Mouse (Mus musculus) spleen, adult 12 weeks (tissue): ENCODE measurements around the gene Ccdc185.

Source experiments
- DNase-seq: peaks from one replicate; pipeline ENCODE4 v3.0.0; 2022; ENCODE audit warnings: low spot score

Gene Ccdc185

DNA sequence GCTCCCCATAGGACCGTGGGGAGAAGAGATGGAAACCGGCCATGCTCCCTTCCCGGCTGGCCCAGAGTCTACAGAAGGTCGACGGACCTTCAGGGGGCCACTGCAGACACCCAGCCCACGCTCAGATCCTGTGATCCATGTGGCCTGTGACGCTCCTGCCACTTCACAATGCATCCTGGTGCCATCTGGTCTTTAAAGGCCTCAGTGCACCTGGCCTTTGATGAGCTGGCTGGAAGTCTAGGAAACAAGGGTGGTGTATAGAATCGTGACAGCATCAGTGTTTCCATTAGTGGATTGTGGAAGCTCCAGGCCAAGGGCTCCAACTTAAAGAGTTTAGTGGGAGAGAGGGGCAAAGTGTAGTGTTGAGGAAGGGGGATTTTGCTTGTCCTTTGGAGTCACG, at the start of gene Ccdc185:
TSS of gene Ccdc185 (minus strand) at position 101 of the 400 bp plus-strand sequence.
- DNase-seq: no peak

DNA sequence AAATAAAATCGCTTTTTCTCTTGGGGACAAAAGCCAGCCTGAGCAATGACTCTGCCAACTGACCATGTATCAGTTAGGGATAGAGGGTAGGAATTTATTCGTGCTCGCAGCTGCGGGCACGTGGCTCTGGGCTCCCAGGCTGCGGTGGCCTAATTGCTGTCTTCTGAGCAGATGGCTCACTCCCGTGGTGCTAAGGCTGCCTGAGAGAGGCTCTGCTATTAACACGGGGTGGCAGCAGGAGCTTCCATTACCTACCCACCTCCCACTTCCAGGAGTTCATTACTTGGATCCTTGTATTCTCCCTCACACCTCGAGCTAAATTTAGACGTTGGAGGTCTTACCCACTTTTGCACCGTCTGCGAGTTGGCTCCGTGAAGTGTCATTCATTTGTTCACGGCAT, 48.1 kb upstream of the Ccdc185 start:
- DNase-seq: no peak

DNA sequence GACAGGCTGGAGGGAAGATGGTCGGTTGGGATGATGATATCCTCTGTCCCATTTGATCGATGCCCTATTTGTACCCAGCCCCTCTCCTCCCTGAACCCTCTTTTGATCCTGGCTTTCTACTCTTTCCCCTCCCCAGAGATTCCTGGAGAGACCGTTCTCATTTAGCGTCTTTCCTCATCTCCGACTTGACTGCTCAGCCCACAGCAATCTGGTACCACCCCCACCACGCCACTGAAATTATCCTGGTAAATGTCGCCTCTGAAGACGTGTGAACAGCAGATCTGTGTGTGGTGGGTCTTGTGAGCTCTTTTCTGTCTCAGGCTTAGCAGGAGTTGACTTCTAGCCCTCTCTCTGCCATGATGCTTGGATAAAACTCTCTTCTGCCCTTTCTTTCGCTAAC, 45.6 kb upstream of the Ccdc185 start:
- no peak for DNase-seq

DNA sequence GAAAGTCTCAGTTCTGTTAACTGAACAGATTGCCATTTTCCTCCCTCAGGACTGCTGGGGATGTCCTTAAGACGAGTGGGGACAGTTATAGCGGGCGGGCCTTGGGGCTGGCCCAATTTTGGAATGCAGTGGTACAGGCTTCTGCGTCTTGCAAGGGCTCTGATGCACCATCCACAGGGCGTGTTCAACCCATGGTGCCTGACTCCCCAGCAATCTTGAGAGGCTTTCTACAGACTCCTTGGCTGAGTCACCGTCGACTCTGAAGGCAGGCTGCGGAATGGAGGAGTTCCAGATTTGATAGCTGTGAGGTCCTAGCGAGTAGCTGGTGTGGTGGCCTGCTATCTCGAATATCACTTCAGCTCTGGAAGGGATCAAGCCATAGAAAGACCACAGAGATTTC, 45.2 kb upstream of the Ccdc185 start:
- DNase-seq: no peak

DNA sequence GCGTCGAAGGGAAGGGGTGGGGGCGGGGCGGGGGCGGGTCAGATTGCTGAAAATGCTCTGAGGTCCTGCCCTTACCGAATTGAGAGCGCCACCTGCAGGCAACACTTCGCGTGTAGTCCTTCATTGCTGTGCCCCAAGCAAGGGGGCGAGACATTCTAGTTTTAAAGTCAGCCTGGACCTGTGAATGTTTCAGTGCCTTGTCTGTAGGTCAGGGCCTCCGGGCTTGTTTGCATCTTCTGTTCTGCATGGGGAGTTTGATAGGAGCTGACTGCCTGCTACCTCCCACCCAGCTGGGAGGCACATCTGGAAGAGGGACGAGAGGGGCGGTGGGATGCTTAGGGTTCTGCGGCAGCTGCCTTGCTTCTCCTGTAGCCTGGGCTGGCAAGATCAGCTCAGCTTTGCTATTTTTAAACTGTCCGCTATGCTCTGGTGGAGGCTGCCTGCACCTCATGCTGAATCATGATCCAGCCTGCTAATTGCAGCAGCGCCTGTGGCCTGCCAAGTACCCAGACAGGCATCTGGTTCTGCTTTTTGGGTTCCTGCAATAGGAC, 43.6 kb upstream of the Ccdc185 start:
- DNase-seq: no peak

DNA sequence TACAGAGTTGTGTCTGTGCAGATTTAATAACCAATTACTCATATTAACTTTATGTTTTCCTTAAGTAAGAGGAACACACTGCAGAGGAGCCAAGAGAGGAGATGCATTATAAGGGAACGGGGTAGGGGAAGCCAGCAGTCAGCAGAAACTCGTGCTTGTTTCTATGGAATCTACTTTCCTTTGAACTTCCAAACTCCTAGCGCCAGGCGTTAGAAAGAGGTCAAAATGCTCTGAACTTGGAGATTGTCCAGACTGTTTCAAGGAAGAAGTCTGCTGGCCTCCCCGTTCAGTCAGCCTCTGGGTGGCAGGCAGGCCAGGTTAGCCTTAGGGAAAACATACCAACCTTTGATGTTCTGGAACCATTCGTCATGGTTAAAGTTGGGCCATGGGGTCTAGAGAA, 39.9 kb upstream of the Ccdc185 start:
- DNase-seq: no peak

DNA sequence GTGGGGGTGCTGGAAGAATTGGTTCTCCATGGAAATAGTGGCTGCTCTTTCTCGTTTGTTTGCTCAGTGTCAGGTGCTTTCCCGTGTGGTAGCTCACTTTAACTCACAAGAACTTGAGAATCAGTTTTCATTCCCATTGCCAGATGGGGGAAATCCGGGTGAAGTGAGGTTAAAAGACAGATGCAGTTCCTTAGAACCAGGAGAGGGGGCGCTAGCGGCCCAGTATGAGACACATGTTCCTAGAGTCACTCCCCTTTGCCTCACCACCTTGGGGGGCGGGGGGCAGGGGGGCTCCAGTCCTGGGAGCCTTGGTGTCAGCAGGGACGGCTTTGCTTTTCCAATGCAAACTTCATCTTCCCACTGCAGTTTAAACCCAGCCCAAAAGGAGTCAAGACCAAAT, 38.0 kb upstream of the Ccdc185 start:
- no peak for DNase-seq

DNA sequence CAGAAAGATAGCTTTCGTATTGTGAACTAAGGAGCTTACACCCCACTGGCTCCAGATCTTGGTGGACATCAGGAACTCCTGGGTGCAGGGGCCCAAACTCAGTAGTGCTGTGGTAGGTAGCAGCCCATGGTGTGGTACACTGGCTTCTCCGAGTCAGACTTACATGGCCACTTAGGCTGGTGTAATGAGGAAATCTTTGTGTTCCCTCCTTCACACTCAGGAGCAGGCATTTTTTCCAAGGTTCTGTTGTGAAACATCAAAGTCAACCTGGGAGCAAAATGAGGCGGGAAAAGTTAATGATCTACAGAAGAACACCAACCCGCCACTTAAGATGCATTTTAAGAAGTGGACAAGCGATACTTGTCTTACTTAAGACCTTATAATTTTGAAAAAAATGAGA, 36.5 kb upstream of the Ccdc185 start:
- no peak for DNase-seq

DNA sequence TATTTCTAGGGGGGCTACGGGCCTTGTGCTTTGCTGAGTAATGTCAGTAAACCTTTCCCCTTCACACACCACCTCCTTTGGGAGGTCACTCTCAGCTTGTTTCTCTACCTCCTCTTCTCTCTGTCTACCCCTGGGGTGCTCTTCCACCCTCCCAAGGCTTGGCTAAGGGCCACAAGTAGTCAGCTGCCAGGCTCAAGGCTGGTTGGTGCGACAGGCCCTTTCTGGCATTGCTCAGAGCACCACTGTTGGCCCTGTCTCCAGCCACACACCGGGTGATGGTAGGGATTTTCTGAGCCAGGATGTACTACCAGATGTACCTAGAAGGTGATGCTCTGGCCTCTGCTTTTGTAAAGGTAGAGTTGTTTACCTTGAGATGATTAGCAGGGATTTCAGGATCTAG, 35.8 kb upstream of the Ccdc185 start:
- no peak for DNase-seq

DNA sequence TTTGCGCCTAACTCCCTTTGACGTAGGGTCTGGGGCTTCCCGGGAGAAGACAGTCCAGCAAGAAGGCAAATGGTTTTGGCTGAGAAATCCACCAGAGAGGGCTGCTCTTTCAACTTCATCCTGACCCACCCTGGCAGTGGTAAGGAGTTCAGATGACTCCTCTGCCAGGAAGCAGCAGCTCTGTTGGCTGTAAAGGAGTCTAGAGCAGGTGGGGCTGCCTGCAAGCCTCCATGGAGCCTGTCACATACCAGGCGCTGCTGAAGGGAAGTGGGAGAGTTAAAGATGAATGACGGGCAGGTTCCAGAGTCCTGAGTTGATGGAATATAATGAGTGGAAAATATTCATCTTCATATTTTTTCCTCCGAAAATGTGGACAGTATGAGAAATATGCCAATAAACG, 34.8 kb upstream of the Ccdc185 start:
- DNase-seq: no peak

DNA sequence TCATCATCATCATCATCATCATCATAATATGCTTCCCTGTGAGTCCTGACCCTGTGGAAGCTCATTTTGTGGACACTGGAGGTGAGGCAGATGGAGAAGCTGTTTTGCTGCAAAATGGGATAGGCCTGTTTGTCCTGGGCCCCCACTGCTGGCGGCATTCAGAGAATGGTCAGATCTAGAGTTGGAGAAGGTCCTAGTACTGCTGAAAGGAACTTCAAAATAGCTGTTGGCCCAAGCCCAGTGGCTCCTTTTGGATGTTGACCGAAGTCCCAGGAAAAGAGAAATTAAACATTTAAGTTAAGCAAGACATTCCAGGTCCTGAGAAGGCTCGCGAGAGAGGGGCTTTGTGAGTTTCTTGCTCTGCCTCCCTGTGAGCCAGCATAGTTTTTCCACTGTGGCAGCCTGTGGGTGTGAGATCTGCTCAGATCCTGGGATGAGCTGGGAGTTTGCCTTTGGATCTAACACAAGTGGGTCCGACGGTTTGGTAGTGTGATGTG, 30.1 kb upstream of the Ccdc185 start:
- no peak for DNase-seq

DNA sequence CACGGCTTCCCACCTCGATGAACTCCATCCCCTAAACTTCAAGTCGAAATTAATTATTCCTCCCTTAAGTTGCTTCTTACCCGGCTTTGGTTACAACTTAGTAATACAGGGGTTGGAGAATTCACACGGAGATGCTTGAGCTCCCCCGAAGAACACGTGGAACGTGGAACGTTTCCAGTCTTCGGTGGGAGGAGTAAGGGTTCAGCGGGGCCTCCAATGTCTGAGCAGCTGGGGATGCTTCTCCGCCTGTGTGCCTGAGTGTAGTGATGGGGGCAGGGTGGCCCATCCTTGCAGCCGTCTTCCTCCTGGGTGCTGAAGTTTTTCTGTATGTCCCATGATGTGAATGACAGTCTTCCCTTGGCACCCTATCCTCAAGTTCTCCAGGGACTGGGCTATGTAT, 29.2 kb upstream of the Ccdc185 start:
- no peak for DNase-seq

DNA sequence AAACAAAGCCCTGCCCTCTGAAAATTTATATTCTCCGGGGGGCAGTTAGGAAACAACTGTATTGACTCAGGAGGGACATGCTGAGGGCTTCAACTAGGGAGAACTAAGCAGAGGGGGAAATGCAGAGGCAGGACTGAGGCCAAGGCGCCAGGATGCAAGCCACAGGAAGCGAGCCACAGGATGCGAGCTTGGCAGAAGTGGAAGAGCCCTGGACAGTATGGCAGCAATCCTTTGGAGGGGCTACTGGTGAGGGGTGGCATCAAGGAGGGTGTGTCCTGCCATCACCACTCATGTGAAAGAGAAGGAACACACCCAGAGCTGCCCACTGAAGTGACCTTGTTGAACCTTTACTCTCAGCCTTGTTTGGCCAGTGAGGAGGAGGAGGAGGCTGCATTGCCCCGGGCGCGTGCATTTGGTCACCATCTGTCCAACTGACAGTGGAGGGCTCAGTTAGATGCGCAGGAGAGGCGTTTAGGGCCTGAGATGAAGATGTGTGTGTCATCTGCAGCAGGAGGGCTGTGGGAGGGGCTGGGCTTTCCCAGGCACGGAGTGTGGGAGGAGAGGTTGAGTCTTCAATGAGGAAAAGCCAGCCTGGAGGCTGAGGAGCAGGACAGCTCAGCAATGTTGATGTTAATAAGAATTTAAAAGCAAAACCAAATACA, 27.9 kb upstream of the Ccdc185 start:
- DNase-seq: no peak

DNA sequence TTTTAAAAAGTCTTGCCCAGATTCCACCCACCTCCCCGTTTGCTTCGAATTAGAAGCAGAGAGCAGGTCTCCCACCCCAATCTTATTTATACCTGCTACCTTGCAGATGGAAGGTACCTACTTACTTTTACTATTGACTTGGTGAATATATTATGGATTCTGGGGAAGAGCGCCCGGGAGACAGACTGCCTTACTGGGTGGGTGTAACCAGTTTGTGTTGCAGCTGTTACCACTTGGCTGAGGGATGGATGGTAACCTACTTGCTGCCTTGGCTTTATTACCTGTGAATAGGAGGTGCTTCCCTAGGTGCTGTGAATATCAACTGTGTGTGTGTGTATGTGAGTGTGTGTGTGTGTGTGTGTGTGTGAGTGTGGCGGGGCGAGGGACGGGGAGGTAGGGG, 26.6 kb upstream of the Ccdc185 start:
- DNase-seq: no peak

DNA sequence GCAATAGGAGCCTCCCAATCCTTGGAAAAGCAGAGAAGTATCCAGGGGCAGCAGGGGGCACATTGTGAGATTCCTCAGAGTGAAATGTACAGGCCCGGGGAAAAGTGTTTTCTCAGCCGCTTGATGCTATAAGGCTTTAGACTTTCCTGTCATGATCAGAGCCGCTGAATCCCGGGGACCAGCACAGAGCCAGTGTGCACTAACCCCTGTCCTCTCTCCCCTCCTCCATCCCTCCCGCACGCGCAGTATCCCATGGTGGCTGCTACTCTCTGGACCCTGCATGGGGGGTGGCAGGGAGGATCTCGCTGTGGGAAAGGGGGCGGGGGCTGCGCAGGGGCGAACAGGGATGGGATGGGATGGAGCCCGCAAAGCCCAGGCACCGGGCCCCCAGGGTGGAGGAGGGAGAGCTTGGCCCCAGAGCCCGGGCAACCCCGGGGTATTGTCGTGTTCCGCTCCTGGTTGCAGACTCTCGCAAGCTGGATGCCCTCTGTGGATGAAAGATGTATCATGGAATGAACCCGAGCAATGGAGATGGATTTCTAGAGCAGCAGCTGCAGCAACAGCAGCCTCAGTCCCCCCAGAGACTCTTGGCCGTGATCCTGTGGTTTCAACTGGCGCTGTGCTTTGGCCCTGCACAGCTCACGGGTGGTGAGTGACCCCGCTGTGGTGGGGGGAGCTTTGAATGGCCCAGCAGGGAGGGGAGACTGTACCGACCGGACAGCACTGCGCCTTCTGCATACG, 15.7 kb upstream of the Ccdc185 start:
- DNase-seq: no peak

DNA sequence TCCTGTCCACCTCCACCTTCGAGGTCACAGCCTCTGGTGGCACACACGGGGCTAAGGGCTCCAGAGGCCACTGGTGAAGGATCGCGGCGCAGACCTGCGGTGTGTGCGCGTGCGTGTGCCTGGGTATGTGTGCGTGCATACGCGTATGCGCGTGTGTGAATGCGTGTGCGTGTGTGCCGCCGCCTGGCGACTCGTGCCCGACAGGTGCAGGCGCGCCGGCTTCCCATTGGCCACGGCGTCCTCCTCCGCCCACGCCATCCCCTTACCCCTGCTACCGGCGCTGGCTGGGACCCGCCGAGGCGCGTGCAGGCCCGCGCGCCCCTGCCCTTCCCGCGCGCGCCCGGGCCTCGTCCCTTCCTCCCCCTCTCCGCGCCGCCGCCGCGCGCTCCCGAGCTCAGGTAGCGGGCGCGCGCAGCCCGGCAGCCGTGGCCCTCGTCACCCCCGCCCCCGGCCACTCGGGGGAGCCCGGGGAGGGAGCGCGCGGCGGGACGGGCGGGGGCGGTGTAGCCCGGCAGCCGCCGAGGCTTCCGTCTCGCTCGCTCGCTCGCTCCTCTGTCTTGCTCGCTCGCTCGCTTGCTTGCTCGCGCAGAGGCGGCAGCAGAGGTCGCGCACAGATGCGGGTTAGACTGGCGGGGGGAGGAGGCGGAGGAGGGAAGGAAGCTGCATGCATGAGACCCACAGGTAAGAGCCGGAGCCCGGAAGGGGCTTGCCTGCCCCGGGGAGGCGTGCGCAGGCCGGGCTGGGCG, 14.9 kb upstream of the Ccdc185 start, which contains the start of gene Susd4:
TSS of gene Susd4 (plus strand) at position 145 of the 746 bp plus-strand sequence.
- DNase-seq: no peak

DNA sequence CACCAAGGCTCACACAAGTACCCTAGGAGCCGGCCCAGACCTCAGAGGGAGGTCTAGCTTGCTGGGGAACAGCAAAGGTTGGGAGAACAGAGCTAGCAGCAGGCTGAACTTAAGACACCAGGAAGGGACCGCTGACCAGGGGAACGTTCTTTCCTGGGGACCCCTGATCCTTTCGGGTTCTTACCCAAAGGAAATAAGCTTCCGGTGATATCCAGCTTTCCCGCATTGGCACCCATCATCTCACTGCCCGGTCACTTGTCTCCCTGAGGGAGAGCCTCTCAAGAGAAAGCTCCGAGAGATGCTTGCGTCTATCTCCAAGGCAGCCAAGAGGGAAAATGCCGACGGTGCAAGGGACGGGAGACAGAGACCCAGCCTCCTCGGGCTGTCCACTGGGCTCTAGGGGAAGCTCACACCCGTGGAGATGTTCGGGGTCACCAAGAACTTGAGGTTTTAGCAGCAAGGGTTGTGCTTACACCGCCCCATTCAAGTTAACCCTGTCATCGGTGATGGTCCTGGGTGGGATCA, 14.3 kb upstream of the Ccdc185 start:
- no peak for DNase-seq

DNA sequence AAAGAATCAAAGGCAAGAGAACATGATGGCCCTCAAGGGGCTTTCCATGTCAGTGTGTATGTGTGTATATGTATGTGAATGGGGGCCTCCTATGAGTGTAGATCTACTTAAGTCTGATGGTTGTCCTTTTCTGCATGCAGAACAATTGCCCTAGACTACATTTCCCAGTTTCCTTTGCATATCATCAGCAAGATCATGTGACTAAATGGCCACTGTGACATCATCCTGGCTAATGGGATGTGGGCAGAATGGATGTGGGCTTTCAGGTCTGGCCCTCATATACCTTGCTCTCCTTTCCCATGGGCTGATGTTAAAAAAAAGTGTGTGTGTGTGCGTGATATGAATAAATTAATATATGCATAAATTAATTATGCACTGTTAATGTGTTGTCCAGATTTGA, 9.8 kb upstream of the Ccdc185 start:
- DNase-seq: no peak

DNA sequence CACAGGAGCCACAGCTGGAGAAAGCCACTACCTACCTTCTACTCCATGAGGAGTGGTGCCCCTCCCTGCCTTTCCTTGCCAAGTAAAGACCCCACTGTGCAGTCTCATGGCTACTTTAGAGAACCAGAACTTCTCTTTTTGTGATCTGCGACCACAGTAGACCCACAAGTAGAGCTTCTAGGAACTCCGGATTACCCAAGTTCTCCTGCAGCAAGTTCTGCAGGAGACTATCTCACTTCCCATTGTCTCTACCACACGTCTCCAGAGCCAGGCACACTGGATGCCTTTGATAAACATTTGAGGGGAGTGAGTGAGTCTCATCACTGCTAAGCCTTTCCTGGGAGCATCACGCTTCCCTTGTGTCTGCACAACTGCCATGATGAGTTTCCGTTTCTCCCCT, 5.9 kb upstream of the Ccdc185 start:
- no peak for DNase-seq

DNA sequence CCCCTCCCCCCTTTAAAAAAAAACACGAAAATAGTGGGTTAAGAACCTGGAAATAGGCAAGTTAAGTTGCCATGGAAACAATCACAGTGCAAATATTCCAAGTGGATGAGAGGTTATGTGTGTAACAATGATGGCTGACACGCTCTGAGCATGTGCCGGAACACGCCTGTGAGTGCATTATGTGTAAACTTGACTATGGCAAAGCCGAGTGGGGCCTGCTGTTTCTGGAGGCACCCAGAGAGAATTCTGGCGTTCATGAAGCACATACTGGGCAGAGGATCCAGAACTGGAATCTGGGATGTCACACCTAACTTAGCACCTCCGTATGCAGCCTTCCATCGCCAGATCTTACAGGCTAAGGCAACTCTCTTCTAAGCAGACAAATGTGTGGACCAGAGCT, 4.7 kb upstream of the Ccdc185 start:
- DNase-seq: no peak

DNA sequence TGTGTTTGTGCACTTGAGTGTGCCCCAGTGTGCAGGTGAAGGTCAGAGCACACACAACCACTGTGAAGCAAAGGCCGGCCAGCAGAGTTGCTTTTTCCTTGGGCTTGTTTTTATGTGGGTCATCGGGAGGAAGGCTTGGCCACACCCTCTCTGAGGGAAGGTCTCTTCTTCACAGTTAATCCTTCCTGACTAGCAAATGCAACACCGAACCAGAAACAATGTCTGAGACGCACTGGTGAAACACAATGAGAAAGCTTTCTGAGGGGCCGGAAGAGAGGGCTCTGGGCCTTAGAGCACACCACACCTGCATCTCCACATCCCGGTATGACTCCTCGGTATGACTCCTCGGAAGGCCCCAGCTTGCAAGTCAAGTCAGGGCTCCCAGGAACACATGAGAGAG, 2.3 kb upstream of the Ccdc185 start:
- DNase-seq: no peak

DNA sequence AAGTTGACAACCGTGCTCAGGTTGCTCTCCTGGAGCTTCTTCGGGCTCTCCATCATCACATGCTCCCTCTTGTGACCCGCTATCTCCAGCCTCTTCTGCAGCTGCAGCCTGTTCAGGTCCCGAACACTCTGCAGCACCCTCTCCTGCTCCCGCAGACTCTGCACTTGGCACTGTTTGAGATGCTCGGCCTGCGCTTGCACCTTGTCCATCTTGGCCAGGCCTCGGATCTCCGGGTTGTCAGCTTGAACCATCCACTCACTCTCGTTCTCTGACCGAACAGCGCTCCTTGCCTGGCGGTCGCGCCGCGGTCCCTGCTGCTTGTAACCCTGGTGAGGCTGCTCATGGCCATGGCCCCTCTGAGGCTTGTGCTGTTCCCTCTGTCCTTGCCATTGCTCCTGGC, 1.1 kb downstream of the Ccdc185 start:
- DNase-seq: no peak
